Mouse (Mus musculus): ENCODE measurements around the gene Cnot3. TPM values are rescaled to one million over a fixed set of nuclear protein-coding genes. Genes with fewer than 3 reads are reported as not detected.
"Not testable (repeated sequence)": the region's sequence is repeated elsewhere in the genome, so short reads cannot be mapped to it uniquely, and the experiment has no call there.

Cnot3 gene
- polyA plus RNA-seq, 1 experiment from 2014 or later = 33.3 TPM

- Histone ChIP-seq H3K27ac (replicated peaks) (no peak overlapping the region), H3K27me3 (replicated peaks) (no peaks in the 10 kb centered on the region), H3K36me3 (peaks cover 73% of the 10 kb centered on the region), H3K4me1 (no peaks in the 10 kb centered on the region), H3K4me3 (no peak overlapping the region), H3K4me2 (no peak overlapping the region), H3K9me3 (no peaks in the 10 kb centered on the region), H3K9ac (no peak overlapping the region)
- 86% methylated on average over 8 of the region's 8 CpGs for WGBS
- no peak for ATAC-seq (ENCODE audit: extremely low read depth, insufficient number of reproducible peaks, low FRiP score, low TSS enrichment)
Measured at GRCm38 (mm10) chr7:3684698-3685097, 39.6 kb downstream of the Cnot3 start.

- H3K4me2 ChIP-seq = no peak overlapping the region
- no peak overlapping the region for H3K4me3 ChIP-seq
- H3K9me3 ChIP-seq = no peaks in the 10 kb centered on the region
- H3K9ac ChIP-seq = no peak overlapping the region
- no peaks in the 10 kb centered on the region for H3K4me1 ChIP-seq
- H3K27me3 ChIP-seq (replicated peaks) = no peaks in the 10 kb centered on the region
- H3K27ac ChIP-seq (replicated peaks) = no peak overlapping the region
- no peak for ATAC-seq (ENCODE audit: extremely low read depth, insufficient number of reproducible peaks, low FRiP score, low TSS enrichment)
- H3K36me3 ChIP-seq = peaks cover 75% of the 10 kb centered on the region
- 76% methylated on average over 31 of the region's 31 CpGs for WGBS
Measured at GRCm38 (mm10) chr7:3685400-3686187, 40.5 kb downstream of the Cnot3 start.

GRCm38 (mm10) chr7:3691919-3692318 is 46.9 kb downstream of the Cnot3 start:
- Histone ChIP-seq H3K4me1 (peaks cover 25% of the 10 kb centered on the region), H3K27me3 (replicated peaks) (no peaks in the 10 kb centered on the region), H3K27ac (replicated peaks) (peak overlapping the region; percentile 99), H3K4me2 (peak overlapping the region; percentile 96), H3K9me3 (no peaks in the 10 kb centered on the region), H3K36me3 (peaks cover 47% of the 10 kb centered on the region), H3K4me3 (peak overlapping the region; percentile 79), H3K9ac (peak overlapping the region; percentile 88)
- no peak for ATAC-seq (ENCODE audit: extremely low read depth, insufficient number of reproducible peaks, low FRiP score, low TSS enrichment)
- WGBS = 31% methylated on average over 3 of the region's 3 CpGs

- Histone ChIP-seq H3K9ac (peak within 1 kb of the TSS; percentile 88), H3K36me3 (peaks cover 47% of the 10 kb centered on the region), H3K27ac (replicated peaks) (peak within 1 kb of the TSS; percentile 99), H3K9me3 (no peaks in the 10 kb centered on the region), H3K4me1 (peaks cover 25% of the 10 kb centered on the region), H3K4me2 (peak within 1 kb of the TSS; percentile 96), H3K27me3 (replicated peaks) (no peaks in the 10 kb centered on the region), H3K4me3 (peak within 1 kb of the TSS; percentile 79)
- no peak; the same call in none of the 2 replicates for ATAC-seq (ENCODE audit: extremely low read depth, insufficient number of reproducible peaks, low FRiP score, low TSS enrichment)
- WGBS = under 1% methylated on average over 49 of the region's 49 CpGs
Measured at GRCm38 (mm10) chr7:3692382-3692986, 47.4 kb downstream of the Cnot3 start, which contains the start of gene Tsen34. Tsen34 (plus strand) TSS chr7:3692863.

- peak within 1 kb of the TSS; percentile 88 for H3K9ac ChIP-seq
- H3K4me3 ChIP-seq = peak within 1 kb of the TSS; percentile 79
- peak within 1 kb of the TSS; percentile 99 for H3K27ac ChIP-seq (replicated peaks)
- H3K27me3 ChIP-seq (replicated peaks) = no peaks in the 10 kb centered on the region
- H3K36me3 ChIP-seq = peaks cover 48% of the 10 kb centered on the region
- WGBS = under 1% methylated on average over 55 of the region's 55 CpGs
- no peaks in the 10 kb centered on the region for H3K9me3 ChIP-seq
- peaks cover 25% of the 10 kb centered on the region for H3K4me1 ChIP-seq
- ATAC-seq (ENCODE audit: extremely low read depth, insufficient number of reproducible peaks, low FRiP score, low TSS enrichment) = peak; percentile 79
- peak within 1 kb of the TSS; percentile 96 for H3K4me2 ChIP-seq
Measured at GRCm38 (mm10) chr7:3692987-3693808, 48.1 kb downstream of the Cnot3 start, which contains the start of gene Mboat7. Mboat7 (minus strand) TSS chr7:3693523.

- H3K4me3 ChIP-seq = peak overlapping the region; percentile 79
Measured at GRCm38 (mm10) chr7:3693809-3694075, 48.7 kb downstream of the Cnot3 start.

GRCm38 (mm10) chr7:3694076-3694948 is 49.2 kb downstream of the Cnot3 start:
- Histone ChIP-seq H3K27ac (replicated peaks) (peak overlapping the region; percentile 99), H3K4me3 (peak overlapping the region; percentile 79), H3K4me1 (peaks cover 25% of the 10 kb centered on the region), H3K9ac (peak overlapping the region; percentile 88), H3K9me3 (no peaks in the 10 kb centered on the region), H3K4me2 (peak overlapping the region; percentile 96), H3K36me3 (peaks cover 55% of the 10 kb centered on the region), H3K27me3 (replicated peaks) (no peaks in the 10 kb centered on the region)
- WGBS = under 1% methylated on average over 54 of the region's 55 CpGs
- ATAC-seq (ENCODE audit: extremely low read depth, insufficient number of reproducible peaks, low FRiP score, low TSS enrichment) = peak; percentile 40

More at GRCm38 (mm10) chr7:3693809-3694075, 48.7 kb downstream of the Cnot3 start:
- peaks cover 25% of the 10 kb centered on the region for H3K4me1 ChIP-seq
- no peaks in the 10 kb centered on the region for H3K9me3 ChIP-seq
- H3K4me2 ChIP-seq = peak overlapping the region; percentile 96
- H3K27ac ChIP-seq (replicated peaks) = peak overlapping the region; percentile 99
- WGBS = under 1% methylated on average over 18 of the region's 18 CpGs
- peak overlapping the region; percentile 88 for H3K9ac ChIP-seq
- H3K27me3 ChIP-seq (replicated peaks) = no peaks in the 10 kb centered on the region
- peaks cover 50% of the 10 kb centered on the region for H3K36me3 ChIP-seq
- no peak for ATAC-seq (ENCODE audit: extremely low read depth, insufficient number of reproducible peaks, low FRiP score, low TSS enrichment)

GRCm38 (mm10) chr7:3694949-3695305 is 49.9 kb downstream of the Cnot3 start:
- Histone ChIP-seq H3K27ac (replicated peaks) (peak overlapping the region; percentile 99), H3K9ac (peak overlapping the region; percentile 88), H3K36me3 (peaks cover 56% of the 10 kb centered on the region), H3K4me2 (peak overlapping the region; percentile 96), H3K4me1 (peaks cover 25% of the 10 kb centered on the region), H3K4me3 (peak overlapping the region; percentile 79)
- ATAC-seq (ENCODE audit: extremely low read depth, insufficient number of reproducible peaks, low FRiP score, low TSS enrichment); H3K9me3 ChIP-seq; H3K27me3 ChIP-seq (replicated peaks): not testable (repeated sequence)
- 6% methylated on average over 9 of the region's 9 CpGs for WGBS

GRCm38 (mm10) chr7:3698471-3698870 is 53.4 kb downstream of the Cnot3 start:
- Histone ChIP-seq H3K9me3 (no peaks in the 10 kb centered on the region), H3K4me2 (no peak overlapping the region), H3K9ac (no peak overlapping the region), H3K4me1 (peaks cover 11% of the 10 kb centered on the region), H3K36me3 (peaks cover 67% of the 10 kb centered on the region), H3K27ac (replicated peaks) (no peak overlapping the region), H3K4me3 (no peak overlapping the region), H3K27me3 (replicated peaks) (no peaks in the 10 kb centered on the region)
- ATAC-seq (ENCODE audit: extremely low read depth, insufficient number of reproducible peaks, low FRiP score, low TSS enrichment) = no peak
- WGBS = 90% methylated on average over 6 of the region's 6 CpGs

- WGBS = 18% methylated on average over 6 of the region's 6 CpGs
- Histone ChIP-seq H3K27ac (replicated peaks) (peak overlapping the region; percentile 94), H3K9ac (peak overlapping the region; percentile 96), H3K4me1 (peaks cover 21% of the 10 kb centered on the region), H3K9me3 (no peaks in the 10 kb centered on the region), H3K4me2 (peak overlapping the region; percentile 78), H3K36me3 (peaks cover 77% of the 10 kb centered on the region), H3K27me3 (replicated peaks) (no peaks in the 10 kb centered on the region), H3K4me3 (peak overlapping the region; percentile 90)
- no peak for ATAC-seq (ENCODE audit: extremely low read depth, insufficient number of reproducible peaks, low FRiP score, low TSS enrichment)
Measured at GRCm38 (mm10) chr7:3703148-3703878, 58.2 kb downstream of the Cnot3 start.
